Mouse (Mus musculus) gastrocnemius, postnatal 4 days (tissue): ENCODE results near the gene Lsp1. TPM values are rescaled to one million over a fixed set of nuclear protein-coding genes. Genes with fewer than 3 reads are reported as not detected.
A peak's percentile ranks its signal among the peaks of the same experiment; 100 is the strongest.

Experiments used
- DNase-seq, 2 experiments: peaks; one replicate each; pipeline ENCODE4 v3.0.0; 2021 to 2022; ENCODE audit warnings: low spot score in 2 of 2, mixed read lengths in 2 of 2
- total RNA-seq, 2 experiments: library from RNA; stranded (reverse); gene quantifications; 2 replicates each; pipeline ENCODE4 v1.2.3; 2021

Gene Lsp1
- total RNA-seq, 2 experiments from 2014 or later, result 26.3 to 28.7 TPM

- no peak for DNase-seq
Observed at GRCm38 (mm10) chr7:142537181-142537580, 76.6 kb downstream of the Lsp1 start.

- DNase-seq, result peak; percentile 58 to 84
Observed at GRCm38 (mm10) chr7:142537879-142538278, 77.3 kb downstream of the Lsp1 start.

- no peak for DNase-seq
Observed at GRCm38 (mm10) chr7:142538291-142538690, 77.7 kb downstream of the Lsp1 start.

GRCm38 (mm10) chr7:142538766-142539165 lies 78.2 kb downstream of the Lsp1 start:
- no peak for DNase-seq

- DNase-seq, result no peak
Observed at GRCm38 (mm10) chr7:142539828-142540227, 79.2 kb downstream of the Lsp1 start.

GRCm38 (mm10) chr7:142542771-142543303 lies 82.2 kb downstream of the Lsp1 start:
- no peak for DNase-seq

Other genes starting within 250 kb of the Lsp1 start
- not detected for gene Gm7579, start 248.9 kb upstream of the Lsp1 start, total RNA-seq
- gene Krtap5-5, start 230.8 kb upstream of the Lsp1 start, total RNA-seq, result not detected
- not detected for gene Gm40460, start 219.7 kb upstream of the Lsp1 start, total RNA-seq
- not detected for gene Gm2431, start 202.5 kb upstream of the Lsp1 start, total RNA-seq
- gene Gm4559, start 186.4 kb upstream of the Lsp1 start, total RNA-seq, result not detected
- gene Krtap5-1, start 163.7 kb upstream of the Lsp1 start, total RNA-seq, result not detected
- gene Krtap5-4, start 157.3 kb upstream of the Lsp1 start, total RNA-seq, result not detected
- 1 to 10 TPM in 1 of 2 experiments, not detected in 1; 1.1 TPM for gene Ifitm10, start 87.1 kb upstream of the Lsp1 start, total RNA-seq
- gene Gm49369, start 78.1 kb upstream of the Lsp1 start, total RNA-seq, result 1 to 10 TPM in 1 of 2 experiments, not detected in 1; 1.3 TPM
- gene Ctsd, start 72.8 kb upstream of the Lsp1 start, total RNA-seq, result 100 to 1,000 TPM; 265 to 273 TPM
- not detected for gene Syt8, start 26.0 kb upstream of the Lsp1 start, total RNA-seq
- gene Tnni2, start 19.0 kb upstream of the Lsp1 start, total RNA-seq, result 1,000 to 10,000 TPM; 7,757 to 8,026 TPM
- gene Tnnt3, start 38.0 kb downstream of the Lsp1 start, total RNA-seq, result over 10,000 TPM in 1 of 2 experiments, 1,000 to 10,000 TPM in 1; 9,881 to 10,830 TPM
- gene Mrpl23, start 71.9 kb downstream of the Lsp1 start, total RNA-seq, result 1 to 10 TPM; 6.3 to 9.4 TPM
- over 10,000 TPM; 13,021 to 14,565 TPM for gene Igf2, start 206.0 kb downstream of the Lsp1 start, total RNA-seq
- 1 to 10 TPM; 2.2 to 2.5 TPM for gene Gm49394, start 209.1 kb downstream of the Lsp1 start, total RNA-seq